Mouse (Mus musculus): ENCODE data around the gene Tbxa2r.

Gene Tbxa2r

DNA sequence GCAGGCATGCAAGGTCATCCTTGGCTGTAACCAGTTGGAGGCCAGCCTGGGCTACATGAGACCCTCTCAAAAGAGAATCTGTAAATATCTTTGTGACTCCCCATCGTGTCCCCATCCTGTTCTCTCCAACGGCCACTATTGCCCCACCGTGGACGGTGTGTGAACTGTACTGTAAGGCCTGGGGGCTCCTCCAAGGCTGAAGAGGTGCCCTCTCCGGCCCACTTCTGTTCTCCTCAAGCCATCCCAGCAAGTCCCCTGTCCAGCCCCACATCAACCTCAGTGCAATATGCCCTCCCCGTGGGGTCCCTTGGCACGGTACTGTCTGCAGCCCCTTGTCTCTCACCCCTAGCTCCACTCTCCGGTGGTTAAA lies 9.2 kb upstream of the Tbxa2r start:
- in situ Hi-C loops (cut with MboI, MseI): no loop called here

DNA sequence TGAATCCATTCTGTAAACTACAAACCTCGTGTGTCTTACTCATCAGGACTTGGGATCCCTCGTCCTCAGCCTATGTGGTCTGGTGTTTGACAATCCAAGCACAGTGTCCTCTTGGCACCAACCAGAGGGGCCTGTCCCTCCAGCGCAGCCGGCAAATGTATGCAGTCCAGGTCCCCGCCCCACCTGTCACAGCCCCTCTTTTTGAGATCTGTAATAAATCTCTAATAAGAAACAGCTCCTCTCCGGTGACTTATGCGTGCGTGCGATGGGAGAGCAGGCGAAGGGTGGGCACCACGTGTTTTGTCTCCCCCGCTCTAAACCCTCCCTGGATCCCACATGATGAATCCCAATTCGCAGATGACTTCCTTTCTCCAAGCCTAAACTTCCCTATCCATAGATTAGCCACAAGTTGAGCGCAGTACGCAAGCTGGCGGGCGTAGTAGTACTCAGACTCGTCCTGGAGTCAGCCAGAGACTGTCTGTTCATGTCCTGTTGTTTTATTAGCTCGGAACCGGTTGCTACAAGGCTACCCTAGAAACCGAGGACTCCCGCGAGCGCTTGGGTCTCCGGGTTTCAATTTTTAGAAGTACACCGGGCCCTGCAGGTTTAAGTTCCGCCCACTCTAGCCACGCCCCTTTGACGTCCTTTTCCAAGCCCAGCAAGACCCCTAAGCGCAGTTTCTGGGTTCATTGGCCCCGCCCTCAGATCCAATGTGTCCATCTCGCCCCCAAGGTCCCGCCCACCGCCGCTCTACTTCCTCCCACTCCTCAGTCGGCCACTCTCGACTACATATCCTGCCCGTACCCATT lies 8.6 kb upstream of the Tbxa2r start:
- in situ Hi-C loops (cut with MboI, MseI): loop anchor here in 1 of 2 experiments (5.0 kb wide), 1 partner anchor 33 kb away; no protein-coding TSS in a partner anchor

DNA sequence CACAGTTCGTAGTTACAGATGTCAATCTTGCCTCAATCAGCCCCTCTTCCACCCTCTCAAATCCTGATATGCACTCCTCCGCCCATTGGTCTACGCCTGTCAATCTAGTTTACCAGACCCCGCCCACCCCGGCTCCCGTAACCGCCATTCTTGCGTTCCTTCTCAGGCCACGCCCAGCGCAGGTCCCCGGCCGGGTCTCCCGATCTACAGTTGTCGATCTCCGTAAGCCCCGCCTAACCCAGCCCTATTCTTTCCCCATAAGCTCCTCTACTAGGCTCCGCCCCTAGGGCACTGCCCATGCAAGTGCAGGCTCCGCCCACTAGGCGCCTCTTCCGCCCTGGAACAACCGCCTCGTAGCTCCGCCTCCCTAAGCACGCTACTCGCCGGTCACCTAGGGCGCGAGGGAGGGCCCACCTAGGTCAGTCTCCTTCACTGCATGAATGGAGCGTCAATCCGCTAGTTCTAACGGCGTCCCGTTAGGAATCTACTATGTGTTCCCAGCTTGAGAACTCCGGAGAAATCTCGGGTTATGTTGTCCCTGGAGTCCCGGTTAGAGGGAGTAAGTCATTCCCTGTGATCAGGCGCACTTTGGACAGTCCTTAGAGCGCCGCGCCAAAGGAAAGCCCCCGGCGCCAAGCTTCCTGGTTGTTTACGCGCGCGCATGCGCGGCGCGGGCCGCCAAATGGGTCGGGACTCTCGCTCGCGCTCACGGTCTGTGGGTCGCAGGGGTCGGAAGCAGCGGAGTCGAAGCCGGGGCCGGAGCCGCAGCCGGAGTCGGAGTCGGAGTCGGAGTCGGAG lies 7.8 kb upstream of the Tbxa2r start, which contains the start of gene Cactin:
Cactin (plus strand) TSS at position 554 of the 798 bp plus-strand sequence.
- in situ Hi-C loops (cut with MboI, MseI): loop anchor here in 1 of 2 experiments (5.0 kb wide), 1 partner anchor 33 kb away; no protein-coding TSS in a partner anchor

DNA sequence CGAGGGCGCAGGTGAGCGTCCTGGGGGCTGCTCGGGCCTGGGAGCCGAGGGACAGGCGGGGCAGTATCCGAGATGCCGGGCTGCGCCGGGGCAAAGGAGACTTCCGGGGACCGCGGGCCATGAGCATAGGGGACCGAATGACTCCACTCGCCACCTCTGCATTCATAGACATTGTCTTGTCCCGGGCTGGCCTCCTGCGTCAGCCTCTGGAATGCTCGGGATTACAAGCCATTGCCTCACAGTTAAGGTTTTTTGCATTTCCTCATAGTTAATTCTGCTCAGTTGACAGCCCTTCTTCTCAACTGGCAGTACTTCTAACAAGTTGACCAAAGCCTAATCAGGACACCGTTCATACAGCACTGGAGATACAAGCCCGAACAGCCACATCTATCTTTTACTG lies 7.1 kb upstream of the Tbxa2r start:
- in situ Hi-C loops (cut with MboI, MseI): loop anchor here in 1 of 2 experiments (5.0 kb wide), 1 partner anchor 34 kb away; no protein-coding TSS in a partner anchor

DNA sequence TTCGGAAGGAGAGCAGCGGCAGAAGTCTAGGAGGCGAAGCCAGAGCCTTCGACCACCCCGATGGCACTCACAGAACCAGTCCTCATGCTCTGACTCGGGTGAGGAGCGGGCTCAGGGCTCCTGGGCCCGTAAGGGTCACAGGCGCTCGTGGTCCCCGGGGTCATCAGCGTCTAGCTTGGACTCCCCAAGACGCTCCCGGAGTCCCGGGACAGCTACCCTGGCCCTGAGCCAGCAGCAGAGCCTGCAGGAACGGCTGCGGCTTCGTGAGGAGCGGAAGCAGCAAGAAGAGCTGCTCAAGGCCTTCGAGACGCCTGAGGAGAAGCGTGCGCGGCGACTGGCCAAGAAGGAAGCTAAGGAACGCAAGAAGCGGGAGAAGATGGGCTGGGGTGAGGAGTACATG lies 6.1 kb upstream of the Tbxa2r start:
- in situ Hi-C loops (cut with MboI, MseI): loop anchor here in 1 of 2 experiments (5.0 kb wide), 1 partner anchor 35 kb away; no protein-coding TSS in a partner anchor

DNA sequence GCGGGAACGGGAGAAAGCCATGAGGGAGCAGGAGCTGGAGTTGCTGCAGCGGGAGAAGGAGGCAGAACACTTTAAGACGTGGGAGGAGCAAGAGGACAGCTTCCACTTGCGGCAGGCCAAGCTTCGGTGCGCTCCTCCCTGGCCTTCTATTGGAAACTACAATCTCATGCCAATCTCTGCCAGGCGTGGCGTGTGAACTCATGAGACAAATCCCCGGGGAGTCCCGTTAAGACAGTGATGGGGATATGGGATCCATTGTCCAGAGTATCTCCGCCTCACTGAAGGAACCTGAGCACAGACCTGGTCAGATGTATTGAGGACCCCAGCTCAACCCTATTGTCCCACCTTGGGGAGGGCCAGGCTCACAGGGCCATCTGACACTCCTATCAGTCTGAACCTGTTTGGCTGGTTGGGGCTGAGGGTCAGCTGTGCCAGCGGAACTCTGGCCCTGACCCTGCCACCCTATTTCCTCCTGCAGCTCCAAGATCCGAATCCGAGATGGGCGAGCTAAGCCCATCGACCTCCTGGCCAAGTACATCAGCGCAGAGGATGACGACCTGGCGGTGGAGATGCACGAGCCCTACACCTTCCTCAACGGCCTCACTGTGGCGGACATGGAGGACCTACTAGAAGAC lies 5.3 kb upstream of the Tbxa2r start:
- in situ Hi-C loops (cut with MboI, MseI): loop anchor here in 1 of 2 experiments (5.0 kb wide), 1 partner anchor 36 kb away; no protein-coding TSS in a partner anchor

DNA sequence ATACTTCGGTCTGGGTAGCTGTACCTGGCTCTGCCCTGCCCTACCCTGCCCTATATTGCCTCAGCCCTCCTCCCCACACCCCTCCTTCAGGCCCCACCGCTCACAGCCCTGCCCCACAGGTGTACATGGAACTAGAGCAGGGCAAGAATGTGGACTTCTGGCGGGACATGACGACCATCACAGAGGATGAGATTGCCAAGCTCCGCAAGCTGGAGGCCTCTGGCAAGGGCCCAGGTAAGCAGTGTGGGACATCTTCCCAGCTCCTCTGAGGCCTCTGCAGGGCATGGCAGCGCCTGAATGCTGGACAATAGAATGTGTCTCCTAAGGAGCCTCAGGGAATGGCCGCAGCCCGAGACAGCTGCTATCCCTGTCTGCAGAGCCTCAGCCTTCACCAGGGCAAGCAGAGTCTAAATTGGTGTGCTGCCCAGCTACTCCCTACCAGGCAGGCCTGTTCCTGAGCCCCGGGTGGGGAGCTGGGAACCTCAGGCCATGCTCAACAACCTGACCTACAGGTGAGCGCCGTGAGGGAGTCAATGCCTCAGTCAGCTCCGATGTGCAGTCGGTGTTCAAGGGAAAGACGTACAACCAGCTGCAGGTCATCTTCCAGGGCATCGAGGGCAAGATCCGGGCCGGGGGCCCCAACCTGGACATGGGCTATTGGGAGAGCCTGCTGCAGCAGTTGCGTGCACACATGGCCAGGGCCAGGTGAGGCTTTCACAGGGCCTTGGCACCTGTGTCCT lies 4.6 kb upstream of the Tbxa2r start:
- in situ Hi-C loops (cut with MboI, MseI): loop anchor here in 1 of 2 experiments (5.0 kb wide), 1 partner anchor 37 kb away; no protein-coding TSS in a partner anchor

DNA sequence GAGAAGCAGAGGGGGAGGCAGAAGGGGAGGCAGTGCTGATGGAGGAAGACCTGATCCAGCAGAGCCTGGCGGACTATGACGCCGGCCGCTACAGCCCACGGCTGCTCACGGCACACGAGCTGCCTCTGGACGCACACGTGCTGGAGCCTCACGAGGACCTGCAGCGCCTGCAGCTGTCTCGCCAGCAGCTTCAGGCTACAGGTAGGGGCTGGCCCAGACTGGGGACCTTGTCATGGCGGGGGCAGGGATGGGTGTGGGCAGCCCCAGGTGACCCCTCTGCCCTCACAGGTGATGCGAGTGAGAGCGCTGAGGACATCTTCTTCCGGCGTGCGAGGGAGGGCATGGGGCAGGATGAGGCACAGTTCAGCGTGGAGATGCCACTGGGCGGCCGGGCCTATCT lies 3.4 kb upstream of the Tbxa2r start:
- in situ Hi-C loops (cut with MboI, MseI): no loop called here

DNA sequence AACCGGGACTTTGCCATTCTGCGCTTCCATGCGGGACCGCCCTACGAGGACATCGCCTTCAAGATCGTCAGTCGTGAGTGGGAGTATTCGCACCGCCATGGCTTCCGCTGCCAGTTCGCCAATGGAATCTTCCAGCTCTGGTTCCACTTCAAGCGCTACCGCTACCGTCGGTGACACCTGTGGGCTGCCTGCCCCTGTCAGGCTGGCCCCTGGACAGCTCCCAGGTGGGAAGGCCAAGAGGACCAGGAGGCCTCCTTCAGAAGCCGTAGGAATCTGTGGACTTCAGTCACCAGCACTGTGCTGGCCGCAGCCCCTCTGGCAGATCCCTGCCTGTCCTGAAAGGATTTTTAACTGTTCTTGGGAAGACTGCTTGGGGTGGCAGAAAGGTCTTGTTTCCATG lies 2.8 kb upstream of the Tbxa2r start:
- in situ Hi-C loops (cut with MboI, MseI): no loop called here

DNA sequence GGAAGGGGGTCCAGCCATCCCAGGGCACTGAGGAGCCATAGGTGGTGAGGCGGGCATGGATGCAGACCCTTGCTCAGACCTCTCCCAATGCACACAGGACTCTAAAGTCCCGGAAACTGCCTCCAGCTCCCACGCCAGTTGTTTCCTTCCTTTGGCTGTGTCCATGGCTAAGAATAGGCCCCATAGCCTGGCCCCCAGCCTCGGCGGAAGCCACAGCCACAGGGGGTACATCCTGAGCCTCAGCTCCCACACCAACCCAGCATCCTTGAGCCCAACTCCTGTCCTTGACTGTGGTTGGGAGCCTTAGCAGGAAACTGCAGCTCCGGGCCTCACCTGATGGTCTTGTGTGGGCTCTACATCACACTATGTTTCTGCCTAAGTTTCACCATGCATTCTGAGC lies 1.7 kb upstream of the Tbxa2r start:
- in situ Hi-C loops (cut with MboI, MseI): no loop called here

DNA sequence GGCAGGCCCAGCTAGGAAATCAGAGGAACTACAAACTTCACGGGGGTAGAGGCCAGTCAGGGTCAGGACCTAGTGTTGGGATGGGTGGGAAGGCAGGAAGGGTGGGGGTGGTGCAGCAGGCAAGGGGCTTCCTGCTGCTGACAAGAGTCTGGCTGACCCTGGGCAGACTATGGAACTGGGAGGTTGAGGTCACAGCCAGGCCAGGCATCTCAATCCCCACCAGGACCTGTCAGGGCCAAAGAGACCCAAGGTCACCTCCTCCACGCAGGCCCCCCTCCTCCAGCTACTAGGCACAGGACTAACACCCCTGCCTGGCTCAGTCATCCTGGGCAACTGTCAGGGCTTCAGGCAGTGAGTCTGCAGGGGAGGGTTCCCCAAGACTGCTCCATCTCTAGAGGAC lies 572 bp upstream of the Tbxa2r start:
- in situ Hi-C loops (cut with MboI, MseI): no loop called here

DNA sequence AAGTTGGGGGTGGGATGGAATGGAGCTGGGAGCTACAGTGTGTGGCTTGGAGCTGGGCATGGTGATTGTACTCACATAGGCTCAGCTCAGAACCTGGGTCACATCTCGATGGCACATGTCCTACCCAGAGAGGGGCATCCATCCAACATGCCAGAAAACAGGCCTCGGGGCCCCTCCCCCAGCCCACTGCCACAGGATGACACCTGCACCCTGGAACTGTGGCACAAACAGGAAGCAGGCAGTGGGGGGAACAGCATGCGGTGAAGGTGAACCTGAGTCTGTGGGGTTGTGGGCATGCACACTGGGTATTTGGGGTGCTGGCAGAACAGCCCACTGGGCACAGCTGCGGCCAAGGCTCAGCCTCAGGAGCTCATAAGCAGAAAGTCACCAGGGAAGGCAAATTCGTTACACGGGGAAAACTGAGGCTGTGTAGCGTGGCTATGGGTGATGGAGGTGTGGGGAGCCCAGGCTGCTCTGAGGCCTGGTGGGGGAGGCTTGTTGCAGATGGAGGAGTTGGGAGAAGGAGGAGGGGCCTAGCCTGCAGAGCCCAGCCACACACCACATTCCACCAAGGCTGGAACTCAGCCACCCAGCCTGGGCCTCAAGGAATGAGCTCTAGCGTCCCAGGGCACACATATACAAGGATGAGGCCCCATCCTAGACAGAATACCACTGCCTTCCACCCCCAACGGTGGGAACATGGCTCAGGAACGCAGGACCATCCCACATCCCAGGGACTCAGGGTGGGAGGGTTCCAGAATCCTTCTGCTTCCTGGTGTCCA lies 854 bp downstream of the Tbxa2r start:
- in situ Hi-C loops (cut with MboI, MseI): no loop called here

DNA sequence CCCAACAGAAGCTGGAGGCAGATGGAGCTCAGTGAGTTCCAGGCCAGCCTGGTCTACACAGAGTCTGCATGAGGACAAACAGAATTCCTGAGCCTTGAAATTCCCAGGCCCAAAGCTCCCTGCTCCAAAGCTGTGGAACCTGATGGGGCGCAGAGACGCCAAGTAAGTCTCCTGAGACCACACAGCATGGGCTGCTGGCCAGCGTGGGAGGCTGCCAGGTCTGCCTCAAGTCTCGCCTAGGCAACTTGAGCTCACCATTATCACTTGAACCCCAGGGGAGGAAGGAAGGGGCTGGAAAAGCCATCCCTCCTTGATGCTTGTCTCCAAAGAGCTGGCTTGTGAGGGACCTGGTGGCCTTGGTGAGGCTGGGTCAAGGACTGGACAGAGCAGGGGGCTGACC lies 1.5 kb downstream of the Tbxa2r start:
- in situ Hi-C loops (cut with MboI, MseI): loop anchor here in 1 of 2 experiments (5.0 kb wide), 1 partner anchor 97 kb away; no protein-coding TSS in a partner anchor

DNA sequence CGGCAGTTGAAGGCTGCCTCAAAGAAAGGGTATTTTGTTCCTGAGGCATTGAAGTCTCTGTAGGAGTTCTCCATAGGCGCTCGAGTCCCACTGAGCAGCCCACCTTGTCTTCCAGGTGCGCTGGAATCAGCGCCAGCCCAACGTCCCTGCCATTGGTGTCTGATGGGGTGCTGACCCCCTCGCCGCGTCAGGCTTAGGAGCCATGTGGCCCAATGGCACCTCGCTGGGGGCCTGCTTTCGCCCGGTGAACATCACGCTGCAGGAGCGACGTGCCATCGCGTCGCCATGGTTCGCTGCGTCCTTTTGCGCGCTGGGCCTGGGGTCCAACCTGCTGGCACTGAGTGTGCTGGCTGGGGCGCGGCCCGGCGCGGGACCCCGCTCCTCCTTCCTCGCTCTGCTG lies 3.7 kb downstream of the Tbxa2r start:
- in situ Hi-C loops (cut with MboI, MseI): loop anchor here in 1 of 2 experiments (5.0 kb wide), 1 partner anchor 95 kb away; no protein-coding TSS in a partner anchor

DNA sequence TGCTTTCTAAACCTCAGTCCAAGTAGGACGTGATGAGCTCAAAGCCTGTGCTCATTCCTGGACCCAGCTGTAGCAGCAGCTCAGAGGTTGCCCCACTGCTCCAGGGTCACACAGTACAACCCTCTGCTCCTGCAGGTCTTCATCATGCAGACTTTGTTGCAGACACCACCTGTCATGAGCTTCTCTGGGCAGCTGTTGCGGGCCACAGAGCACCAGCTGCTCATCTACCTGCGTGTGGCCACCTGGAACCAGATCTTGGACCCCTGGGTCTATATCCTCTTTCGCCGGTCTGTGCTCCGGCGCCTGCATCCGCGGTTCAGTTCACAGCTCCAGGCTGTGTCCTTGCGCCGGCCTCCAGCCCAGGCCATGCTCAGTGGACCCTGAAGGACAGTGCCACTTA lies 5.8 kb downstream of the Tbxa2r start:
- in situ Hi-C loops (cut with MboI, MseI): loop anchor here in 1 of 2 experiments (5.0 kb wide), 1 partner anchor 93 kb away; no protein-coding TSS in a partner anchor

DNA sequence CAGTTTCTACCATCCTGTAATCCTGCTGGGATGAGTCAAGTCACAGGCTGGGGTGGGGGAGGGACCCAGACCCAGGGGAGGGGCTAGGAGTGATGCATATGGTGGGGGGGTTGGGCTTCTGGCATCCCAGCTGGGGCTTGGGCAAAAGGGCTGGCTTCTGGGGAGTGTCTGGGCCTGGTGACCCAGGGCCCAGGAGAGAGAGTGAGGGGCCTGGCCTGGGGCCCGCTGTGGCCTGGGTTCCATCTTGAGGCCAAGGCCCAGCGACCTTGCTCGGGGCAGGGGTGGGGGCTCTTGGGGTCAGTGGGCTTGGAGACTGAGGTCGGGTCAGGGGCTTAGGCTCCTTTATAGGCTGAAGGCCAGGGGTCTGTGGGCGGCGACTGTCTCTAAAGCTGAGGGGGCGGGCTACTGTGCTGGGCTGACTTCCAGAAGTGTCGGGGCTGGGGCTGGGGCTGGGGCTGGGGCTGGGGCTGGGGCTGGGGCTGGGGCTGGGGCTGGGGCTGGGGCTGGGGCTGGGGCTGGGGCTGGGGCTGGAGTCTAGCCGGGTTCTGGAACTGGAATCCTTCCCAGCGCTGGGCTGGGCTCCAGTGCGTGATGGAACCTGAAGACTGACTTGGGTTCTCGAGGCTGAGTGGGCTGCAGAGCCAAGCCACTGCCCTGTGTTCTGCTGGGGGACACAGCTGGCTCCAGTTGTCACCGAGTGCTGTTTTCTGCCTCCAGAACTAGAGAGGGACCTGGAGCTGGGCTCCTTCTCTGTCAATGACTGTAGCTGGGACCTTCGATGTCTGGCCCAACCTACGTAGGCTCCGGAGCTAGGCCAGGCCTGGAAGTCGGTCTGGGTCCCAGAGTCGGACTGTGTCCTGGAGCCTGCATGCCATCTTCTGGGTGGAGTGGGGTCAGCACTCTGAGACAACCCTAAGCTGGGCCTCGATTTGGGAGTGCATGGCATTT lies 7.1 kb downstream of the Tbxa2r start:
- in situ Hi-C loops (cut with MboI, MseI): no loop called here

DNA sequence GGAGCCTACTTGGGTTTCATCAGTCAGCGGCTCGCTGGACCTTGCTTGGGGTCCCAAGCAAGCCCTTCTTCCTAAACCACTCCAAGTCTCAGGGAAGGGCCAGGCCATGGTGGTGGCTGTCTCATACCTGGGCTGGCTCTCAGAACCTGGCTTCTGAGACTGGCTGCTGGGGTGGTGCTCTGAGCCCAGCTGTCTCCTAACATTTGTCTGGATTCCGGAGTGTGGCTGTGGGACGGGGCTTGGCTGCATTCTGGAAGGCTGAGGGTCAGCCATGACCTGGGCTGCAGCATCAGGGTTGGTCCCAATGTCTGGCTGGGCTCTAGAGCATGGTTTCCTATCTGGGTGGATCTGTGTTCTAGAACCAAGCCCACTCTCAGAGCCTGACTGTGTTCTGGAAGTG lies 8.0 kb downstream of the Tbxa2r start:
- in situ Hi-C loops (cut with MboI, MseI): no loop called here

DNA sequence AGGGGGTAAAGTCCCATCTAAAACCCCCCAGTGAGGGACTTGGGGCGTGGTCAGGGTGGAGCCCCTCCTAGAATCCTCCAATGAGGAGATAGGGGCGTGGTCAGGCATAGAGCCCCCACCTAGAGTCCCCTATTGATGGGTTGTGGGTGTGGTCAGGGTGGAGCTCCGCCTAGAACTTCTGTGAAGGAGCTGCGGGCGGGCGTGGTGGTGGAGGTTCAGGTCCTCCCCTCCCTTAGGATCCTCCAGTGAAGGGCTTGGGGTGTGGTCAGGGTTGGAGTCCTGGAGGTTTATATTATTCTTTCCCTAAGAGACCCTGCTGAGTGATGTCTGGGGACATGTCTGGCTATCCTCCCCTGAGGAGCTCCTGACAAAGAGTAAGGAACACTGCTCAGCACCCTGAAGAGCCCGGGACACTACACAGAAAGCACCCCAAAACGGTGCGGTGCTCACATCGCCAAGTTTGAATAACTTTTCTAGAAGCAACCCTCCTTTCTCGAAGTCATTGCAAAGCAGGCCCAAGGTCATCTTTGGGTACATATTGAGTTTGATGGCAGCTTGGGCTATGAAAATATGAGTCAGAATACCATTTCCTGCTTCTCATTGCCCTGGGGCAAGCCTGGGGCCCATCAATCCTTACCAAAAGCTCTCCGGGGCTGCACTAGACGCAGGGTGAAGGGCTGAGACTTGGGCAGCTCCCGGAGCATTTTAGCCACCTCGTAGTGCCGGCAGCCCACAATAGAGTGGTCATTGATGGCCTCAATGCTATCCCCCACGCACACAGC lies 12.2 kb downstream of the Tbxa2r start:
- in situ Hi-C loops (cut with MboI, MseI): loop anchor here (10.0 kb wide), 1 partner anchor 56 kb away; no protein-coding TSS in a partner anchor

Data from T-helper 17 cell (primary cell).